Mouse (Mus musculus) MEL (cell line): ENCODE results near the gene Atp2a2. TPM values are rescaled to one million over a fixed set of nuclear protein-coding genes. Genes with fewer than 3 reads are reported as not detected.

Source experiments
- DNase-seq: peaks from one replicate; pipeline ENCODE4 v3.0.0; 2011; ENCODE audit warnings: low read depth, low spot score
- H3K27ac ChIP-seq: 2 replicates; pipeline ENCODE4 v1.5.1; 2012; ENCODE audit warnings: low read depth, mild to moderate bottlenecking, control low read depth, low read length, moderate library complexity; ENCODE audit not compliant: control insufficient read depth
- H3K27me3 ChIP-seq, 2 experiments: fragments of 150-350 bp in 1 of 2; sonication (generic) in 1 of 2; 2 replicates each; pipeline ENCODE4 v1.6.1; 2012; ENCODE audit warnings: low read length in 2 of 2, mild to moderate bottlenecking in 2 of 2, improper control_type of control experiment in 1 of 2, moderate library complexity in 1 of 2; ENCODE audit not compliant: insufficient read depth in 2 of 2, control insufficient read depth in 1 of 2
- H3K36me3 ChIP-seq, 2 experiments: 2 replicates each; pipeline ENCODE4 v1.6.1; 2012 to 2014; ENCODE audit warnings: low read length in 2 of 2, improper control_type of control experiment in 1 of 2, inconsistent platforms in 1 of 2, mild to moderate bottlenecking in 1 of 2; ENCODE audit not compliant: insufficient read depth in 2 of 2, control insufficient read depth in 1 of 2
- H3K4me1 ChIP-seq, 2 experiments: fragments of 150-350 bp in 1 of 2; sonication (generic) in 1 of 2; 2 replicates each; pipeline ENCODE4 v1.6.1; 2012; ENCODE audit warnings: low read length in 2 of 2, improper control_type of control experiment in 1 of 2, mild to moderate bottlenecking in 1 of 2; ENCODE audit not compliant: insufficient read depth in 2 of 2, control insufficient read depth in 1 of 2
- H3K4me3 ChIP-seq, 2 experiments: fragments of 150-350 bp in 1 of 2; sonication (generic) in 1 of 2; 2 replicates each; pipeline ENCODE4 v1.5.1; 2012; ENCODE audit warnings: low read depth in 2 of 2, low read length in 2 of 2, mild to moderate bottlenecking in 2 of 2, moderate library complexity in 2 of 2, control low read depth in 1 of 2, improper control_type of control experiment in 1 of 2; ENCODE audit not compliant: control insufficient read depth in 1 of 2, insufficient read depth in 1 of 2
- H3K79me2 ChIP-seq: 2 replicates; pipeline ENCODE4 v1.6.1; 2012; ENCODE audit warnings: mild to moderate bottlenecking, low read length, moderate library complexity; ENCODE audit not compliant: control insufficient read depth, poor library complexity, insufficient read depth
- H3K9ac ChIP-seq: 2 replicates; pipeline ENCODE4 v1.6.1; 2012; ENCODE audit warnings: low read depth, mild to moderate bottlenecking, control low read depth, low read length, moderate library complexity; ENCODE audit not compliant: control insufficient read depth, poor library complexity, severe bottlenecking
- H3K9me3 ChIP-seq: fragments of 150-350 bp; sonication (generic); replicated peaks from 2 replicates; pipeline ENCODE4 v1.6.1; 2012; ENCODE audit warnings: mild to moderate bottlenecking, low read length, improper control_type of control experiment, moderate library complexity; ENCODE audit not compliant: insufficient read depth
- CHD1 ChIP-seq: IDR thresholded peaks from 2 replicates; pipeline ENCODE4 v1.6.1; 2012; ENCODE audit warnings: low read depth, mild to moderate bottlenecking, inconsistent platforms, low read length, improper control_type of control experiment
- CHD2 ChIP-seq: IDR thresholded peaks from 2 replicates; pipeline ENCODE4 v1.6.1; 2011; ENCODE audit warnings: low read length, improper control_type of control experiment
- CTCF ChIP-seq, 3 experiments: IDR thresholded peaks in 2 of 3; conservative IDR thresholded peaks in 1 of 3; 2 replicates each; pipeline ENCODE4 v1.5.1; 2011 to 2012; ENCODE audit warnings: low read length in 3 of 3, low read depth in 2 of 3, mild to moderate bottlenecking in 2 of 3, improper control_type of control experiment in 1 of 3, inconsistent platforms in 1 of 3, mixed read lengths in 1 of 3, moderate library complexity in 1 of 3; ENCODE audit not compliant: control insufficient read depth in 1 of 3, insufficient read depth in 1 of 3, poor library complexity in 1 of 3, severe bottlenecking in 1 of 3
- E2F4 ChIP-seq: IDR thresholded peaks from 2 replicates; pipeline ENCODE4 v1.6.1; 2011; ENCODE audit warnings: low read depth, low read length, improper control_type of control experiment, borderline replicate concordance
- ELF1 ChIP-seq: IDR thresholded peaks from 2 replicates; pipeline ENCODE4 v1.6.1; 2014; ENCODE audit warnings: low read depth, mild to moderate bottlenecking, inconsistent platforms, low read length, improper control_type of control experiment, moderate library complexity
- GABPA ChIP-seq: IDR thresholded peaks from 2 replicates; pipeline ENCODE4 v1.6.1; 2012; ENCODE audit warnings: low read depth, mild to moderate bottlenecking, inconsistent platforms, low read length, improper control_type of control experiment, moderate library complexity
- GATA1 ChIP-seq: IDR thresholded peaks from 2 replicates; pipeline ENCODE4 v1.6.1; 2011; ENCODE audit warnings: low read depth, low read length, improper control_type of control experiment
- MAFK ChIP-seq: IDR thresholded peaks from 2 replicates; pipeline ENCODE4 v1.6.1; 2011; ENCODE audit warnings: low read depth, mild to moderate bottlenecking, low read length, improper control_type of control experiment, borderline replicate concordance
- MYC ChIP-seq: IDR thresholded peaks from 2 replicates; pipeline ENCODE4 v1.6.1; 2011; ENCODE audit warnings: low read depth, mild to moderate bottlenecking, low read length, improper control_type of control experiment, moderate library complexity
- NELFE ChIP-seq: IDR thresholded peaks from 2 replicates; pipeline ENCODE4 v1.6.1; 2011; ENCODE audit warnings: low read depth, low read length, improper control_type of control experiment
- NRF1 ChIP-seq: IDR thresholded peaks from 2 replicates; pipeline ENCODE4 v1.6.1; 2014; ENCODE audit warnings: low read depth, mild to moderate bottlenecking, inconsistent platforms, low read length, improper control_type of control experiment, moderate library complexity; ENCODE audit not compliant: poor library complexity, insufficient read depth, severe bottlenecking
- TAL1 ChIP-seq: IDR thresholded peaks from 2 replicates; pipeline ENCODE4 v1.6.1; 2012; ENCODE audit warnings: mild to moderate bottlenecking, inconsistent platforms, low read length, moderate library complexity, mixed read lengths
- TBP ChIP-seq: IDR thresholded peaks from 2 replicates; pipeline ENCODE4 v1.8.0; 2011; ENCODE audit warnings: low read depth, low read length, improper control_type of control experiment
- UBTF ChIP-seq: IDR thresholded peaks from 2 replicates; pipeline ENCODE4 v1.6.1; 2012; ENCODE audit warnings: low read depth, mild to moderate bottlenecking, inconsistent platforms, low read length, improper control_type of control experiment, moderate library complexity, borderline replicate concordance; ENCODE audit not compliant: insufficient read depth
- USF2 ChIP-seq, 2 experiments: IDR thresholded peaks; 2 replicates each; pipeline ENCODE4 v1.6.1; 2011 to 2012; ENCODE audit warnings: improper control_type of control experiment in 2 of 2, low read length in 2 of 2, borderline replicate concordance in 1 of 2, inconsistent platforms in 1 of 2, low read depth in 1 of 2, mild to moderate bottlenecking in 1 of 2; ENCODE audit not compliant: insufficient read depth in 1 of 2
- ZKSCAN1 ChIP-seq: IDR thresholded peaks from 2 replicates; pipeline ENCODE4 v1.6.1; 2012; ENCODE audit warnings: low read depth, mild to moderate bottlenecking, inconsistent platforms, low read length, improper control_type of control experiment, moderate library complexity
- ZMIZ1 ChIP-seq: IDR thresholded peaks from 2 replicates; pipeline ENCODE4 v1.6.1; 2012; ENCODE audit warnings: low read depth, mild to moderate bottlenecking, inconsistent platforms, low read length, improper control_type of control experiment, moderate library complexity
- polyA plus RNA-seq, 2 experiments: library from polyadenylated mRNA; stranded (reverse) in 1 of 2; unstranded in 1 of 2; fragments of >175 nt in 1 of 2; fragments of >200 nt in 1 of 2; gene quantifications; 2 replicates each; pipeline versions ENCODE4 v1.2.1 to v1.2.4; 2012; ENCODE audit warnings: low replicate concordance in 2 of 2, low read depth in 1 of 2; ENCODE audit not compliant: insufficient read length in 2 of 2, insufficient read depth in 1 of 2, missing spikeins in 1 of 2
- total RNA-seq: library from RNA; depleted of rRNA; stranded (reverse); fragments of 300-350 nt; gene quantifications from 2 replicates; pipeline ENCODE4 v1.2.3, GENCODE M21; 2012

Atp2a2 gene
- total and polyA plus RNA-seq, 3 experiments = 117 to 199 (median 176) TPM

DNA sequence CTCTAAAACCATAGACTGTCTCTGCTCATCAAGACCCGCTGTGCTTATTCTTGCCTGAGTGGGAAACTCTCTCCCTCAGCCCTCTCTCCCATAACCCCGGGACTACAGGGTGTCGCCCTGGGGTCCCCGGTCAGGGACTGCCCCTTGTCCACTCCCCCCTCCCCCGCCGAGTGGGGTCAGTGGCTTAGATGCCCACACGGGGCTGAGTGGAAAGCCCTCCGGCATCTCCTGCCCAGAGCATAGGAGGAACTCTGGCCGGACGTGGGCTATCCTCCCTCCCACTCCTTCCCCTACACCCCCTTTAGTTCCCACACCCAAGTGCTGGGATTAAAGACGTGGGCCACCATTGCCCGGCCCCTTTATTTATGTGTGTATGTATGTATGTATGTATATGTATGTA is 86.6 kb downstream of the Atp2a2 start:
- Histone ChIP-seq H3K27me3 (no peaks in the 10 kb centered on the region), H3K79me2 (no peaks in the 10 kb centered on the region), H3K36me3 (peaks cover 0 to 2% of the 10 kb centered on the region in 2 experiments; a peak in 1 of 4 replicates), H3K9ac (no peak overlapping the region), H3K4me1 (peaks cover 0 to 4% of the 10 kb centered on the region in 2 experiments; a peak in 1 of 4 replicates), H3K27ac (no peak overlapping the region), H3K9me3 (no peaks in the 10 kb centered on the region), H3K4me3 (no peak overlapping the region)
- TF ChIP-seq GABPA (no peak), TBP (no peak), CHD1 (no peak), MAFK (no peak), E2F4 (no peak), TAL1 (no peak), NELFE (no peak), ZKSCAN1 (no peak), ZMIZ1 (no peak), MYC (no peak)
- DNase-seq = no peak

DNA sequence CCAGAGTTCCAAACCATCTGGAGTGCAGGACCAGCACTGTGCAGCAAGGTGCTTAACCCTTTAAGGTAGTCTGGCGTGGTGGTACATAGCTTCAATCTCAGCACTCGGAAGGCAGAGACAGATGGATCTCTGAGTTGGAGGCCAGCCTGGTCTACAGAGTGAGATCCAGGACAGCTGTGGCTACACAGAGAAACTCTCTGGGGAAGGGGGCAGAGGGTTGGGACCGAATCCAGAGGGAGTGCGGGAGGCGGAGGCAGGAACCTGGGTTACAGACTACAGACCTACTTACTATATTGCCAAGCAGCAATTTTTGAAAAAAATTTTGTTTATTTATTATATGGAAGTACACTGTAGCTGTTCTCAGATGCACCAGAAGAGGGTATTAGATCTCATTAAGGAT is 87.7 kb downstream of the Atp2a2 start:
- Histone ChIP-seq H3K4me1 (peaks cover 0 to 4% of the 10 kb centered on the region in 2 experiments; a peak in 1 of 4 replicates), H3K9ac (no peak overlapping the region), H3K79me2 (no peaks in the 10 kb centered on the region), H3K36me3 (peaks cover 0 to 2% of the 10 kb centered on the region in 2 experiments; a peak in 2 of 4 replicates), H3K27me3 (no peaks in the 10 kb centered on the region), H3K9me3 (no peaks in the 10 kb centered on the region), H3K27ac (no peak overlapping the region), H3K4me3 (no peak overlapping the region)
- no peak for DNase-seq
- no peak for TF ChIP-seq ELF1
- TF ChIP-seq GATA1 = no peak
- no peak for TF ChIP-seq NRF1
- no peak for TF ChIP-seq USF2 (IDR thresholded peaks at IDR 0.05; ENCODE audit: borderline replicate concordance in 1 of 2, insufficient read depth in 1 of 2, low read depth in 1 of 2, low read length in 2 of 2)
- no peak for TF ChIP-seq CTCF (IDR thresholded peaks at IDR 0.05 in 2 of 3, conservative IDR thresholded peaks at IDR 0.05 in 1 of 3; ENCODE audit: control insufficient read depth in 1 of 3, insufficient read depth in 1 of 3, low read depth in 2 of 3, low read length in 3 of 3, poor library complexity in 1 of 3, severe bottlenecking in 1 of 3)
- no peak for TF ChIP-seq UBTF
- no peak for TF ChIP-seq ZMIZ1
- no peak for TF ChIP-seq CHD2
